Mouse (Mus musculus): ENCODE results near the gene Ensa. TPM values are rescaled to one million over a fixed set of nuclear protein-coding genes. Genes with fewer than 3 reads are reported as not detected.
"Not testable (repeated sequence)": the region's sequence is repeated elsewhere in the genome, so short reads cannot be mapped to it uniquely, and the experiment has no call there.

Gene Ensa
- polyA plus RNA-seq, 1 experiment from 2014 or later = 69.9 TPM

GRCm38 (mm10) chr3:95666124-95666844 is 41.5 kb downstream of the Ensa start:
- ATAC-seq = peak; percentile 60
- Histone ChIP-seq H3K4me1 (ENCODE audit: control insufficient read depth, insufficient read depth, low read length) (peaks cover 54% of the 10 kb centered on the region), H3K9me3 (ENCODE audit: control insufficient read depth, low read length) (no peaks in the 10 kb centered on the region), H3K36me3 (ENCODE audit: control insufficient read depth, insufficient read depth, low read length) (no peaks in the 10 kb centered on the region), H3K4me3 (ENCODE audit: low read length) (no peak overlapping the region), H3K27ac (ENCODE audit: low read length) (peak overlapping the region; percentile 1; the same call in 1 of the 2 replicates), H3K4me2 (ENCODE audit: low read depth, low read length) (no peak overlapping the region), H3K9ac (ENCODE audit: low read depth, low read length) (no peak overlapping the region), H3K27me3 (replicated peaks; ENCODE audit: control insufficient read depth, insufficient read depth, low read length) (no peaks in the 10 kb centered on the region)
- WGBS = 18% methylated on average over 6 of the region's 6 CpGs

- H3K4me3 ChIP-seq (ENCODE audit: low read length) = no peak overlapping the region
- H3K9me3 ChIP-seq (ENCODE audit: control insufficient read depth, low read length) = no peaks in the 10 kb centered on the region
- H3K27me3 ChIP-seq (replicated peaks; ENCODE audit: control insufficient read depth, insufficient read depth, low read length) = no peaks in the 10 kb centered on the region
- 37% methylated on average over 4 of the region's 4 CpGs for WGBS
- peak overlapping the region; percentile 82 for H3K27ac ChIP-seq (ENCODE audit: low read length)
- H3K36me3 ChIP-seq (ENCODE audit: control insufficient read depth, insufficient read depth, low read length) = no peaks in the 10 kb centered on the region
- H3K9ac ChIP-seq (ENCODE audit: low read depth, low read length) = no peak overlapping the region
- ATAC-seq = no peak
- no peak overlapping the region for H3K4me2 ChIP-seq (ENCODE audit: low read depth, low read length)
- H3K4me1 ChIP-seq (ENCODE audit: control insufficient read depth, insufficient read depth, low read length) = peaks cover 51% of the 10 kb centered on the region
Measured at GRCm38 (mm10) chr3:95667521-95667920, 42.7 kb downstream of the Ensa start.

- Histone ChIP-seq H3K27ac (ENCODE audit: low read length) (peak overlapping the region; percentile 82), H3K9ac (ENCODE audit: low read depth, low read length) (peak overlapping the region; percentile 52), H3K36me3 (ENCODE audit: control insufficient read depth, insufficient read depth, low read length) (no peaks in the 10 kb centered on the region), H3K4me1 (ENCODE audit: control insufficient read depth, insufficient read depth, low read length) (peaks cover 52% of the 10 kb centered on the region), H3K4me2 (ENCODE audit: low read depth, low read length) (peak overlapping the region; percentile 13; the same call in 1 of the 2 replicates), H3K27me3 (replicated peaks; ENCODE audit: control insufficient read depth, insufficient read depth, low read length) (no peaks in the 10 kb centered on the region), H3K9me3 (ENCODE audit: control insufficient read depth, low read length) (no peaks in the 10 kb centered on the region), H3K4me3 (ENCODE audit: low read length) (no peak overlapping the region)
- 16% methylated on average over 7 of the region's 7 CpGs for WGBS
- peak; percentile 14 for ATAC-seq
Measured at GRCm38 (mm10) chr3:95668026-95668425, 43.2 kb downstream of the Ensa start.

GRCm38 (mm10) chr3:95668589-95669308 is 44.0 kb downstream of the Ensa start:
- 53% methylated on average over 7 of the region's 7 CpGs for whole genome bisulfite sequencing
- ATAC-seq = no peak
- H3K36me3 ChIP-seq (ENCODE audit: control insufficient read depth, insufficient read depth, low read length) = no peaks in the 10 kb centered on the region
- no peak overlapping the region for H3K4me2 ChIP-seq (ENCODE audit: low read depth, low read length)
- no peak overlapping the region for H3K4me3 ChIP-seq (ENCODE audit: low read length)
- H3K4me1 ChIP-seq (ENCODE audit: control insufficient read depth, insufficient read depth, low read length) = peaks cover 53% of the 10 kb centered on the region
- H3K9ac ChIP-seq (ENCODE audit: low read depth, low read length) = no peak overlapping the region
- no peaks in the 10 kb centered on the region for H3K9me3 ChIP-seq (ENCODE audit: control insufficient read depth, low read length)
- peak overlapping the region; percentile 82 for H3K27ac ChIP-seq (ENCODE audit: low read length)
- no peaks in the 10 kb centered on the region for H3K27me3 ChIP-seq (replicated peaks; ENCODE audit: control insufficient read depth, insufficient read depth, low read length)

GRCm38 (mm10) chr3:95669309-95669665 is 44.5 kb downstream of the Ensa start:
- H3K4me1 ChIP-seq (ENCODE audit: control insufficient read depth, insufficient read depth, low read length) = peaks cover 53% of the 10 kb centered on the region
- no peaks in the 10 kb centered on the region for H3K36me3 ChIP-seq (ENCODE audit: control insufficient read depth, insufficient read depth, low read length)
- peak overlapping the region; percentile 47; the same call in 1 of the 2 replicates for H3K27ac ChIP-seq (ENCODE audit: low read length)
- WGBS = 87% methylated on average over 3 of the region's 3 CpGs
- H3K27me3 ChIP-seq (replicated peaks; ENCODE audit: control insufficient read depth, insufficient read depth, low read length) = no peaks in the 10 kb centered on the region
- no peak overlapping the region for H3K9ac ChIP-seq (ENCODE audit: low read depth, low read length)
- H3K4me2 ChIP-seq (ENCODE audit: low read depth, low read length) = no peak overlapping the region
- no peak overlapping the region for H3K4me3 ChIP-seq (ENCODE audit: low read length)
- no peaks in the 10 kb centered on the region for H3K9me3 ChIP-seq (ENCODE audit: control insufficient read depth, low read length)
- ATAC-seq = no peak

GRCm38 (mm10) chr3:95670419-95670818 is 45.6 kb downstream of the Ensa start:
- not testable (repeated sequence) for H3K9me3 ChIP-seq (ENCODE audit: control insufficient read depth, low read length); H3K4me2 ChIP-seq (ENCODE audit: low read depth, low read length); H3K4me3 ChIP-seq (ENCODE audit: low read length); ATAC-seq; H3K27ac ChIP-seq (ENCODE audit: low read length); H3K36me3 ChIP-seq (ENCODE audit: control insufficient read depth, insufficient read depth, low read length); H3K9ac ChIP-seq (ENCODE audit: low read depth, low read length); H3K27me3 ChIP-seq (replicated peaks; ENCODE audit: control insufficient read depth, insufficient read depth, low read length)
- 94% methylated on average over 3 of the region's 3 CpGs for WGBS
- peaks cover 61% of the 10 kb centered on the region for H3K4me1 ChIP-seq (ENCODE audit: control insufficient read depth, insufficient read depth, low read length)

GRCm38 (mm10) chr3:95671201-95671600 is 46.4 kb downstream of the Ensa start:
- H3K9me3 ChIP-seq (ENCODE audit: control insufficient read depth, low read length) = no peaks in the 10 kb centered on the region
- peaks cover 63% of the 10 kb centered on the region for H3K4me1 ChIP-seq (ENCODE audit: control insufficient read depth, insufficient read depth, low read length)
- H3K36me3 ChIP-seq (ENCODE audit: control insufficient read depth, insufficient read depth, low read length) = no peaks in the 10 kb centered on the region
- 0 out of 2 replicates have a peak overlapping the region, but pooled peaks have one; percentile 5 for H3K27ac ChIP-seq (ENCODE audit: low read length)
- WGBS = 71% methylated on average over 5 of the region's 5 CpGs
- H3K4me2 ChIP-seq (ENCODE audit: low read depth, low read length) = no peak overlapping the region
- H3K4me3 ChIP-seq (ENCODE audit: low read length) = no peak overlapping the region
- no peak for ATAC-seq
- no peak overlapping the region for H3K9ac ChIP-seq (ENCODE audit: low read depth, low read length)
- H3K27me3 ChIP-seq (replicated peaks; ENCODE audit: control insufficient read depth, insufficient read depth, low read length) = no peaks in the 10 kb centered on the region

- ATAC-seq = no peak
- no peak overlapping the region for H3K4me3 ChIP-seq (ENCODE audit: low read length)
- H3K27ac ChIP-seq (ENCODE audit: low read length) = peak overlapping the region; percentile 99
- H3K9ac ChIP-seq (ENCODE audit: low read depth, low read length) = 0 out of 2 replicates have a peak overlapping the region, but pooled peaks have one; percentile 64
- H3K36me3 ChIP-seq (ENCODE audit: control insufficient read depth, insufficient read depth, low read length) = no peaks in the 10 kb centered on the region
- WGBS = 33% methylated on average over 3 of the region's 3 CpGs
- H3K27me3 ChIP-seq (replicated peaks; ENCODE audit: control insufficient read depth, insufficient read depth, low read length) = no peaks in the 10 kb centered on the region
- H3K4me1 ChIP-seq (ENCODE audit: control insufficient read depth, insufficient read depth, low read length) = peaks cover 57% of the 10 kb centered on the region
- no peak overlapping the region for H3K4me2 ChIP-seq (ENCODE audit: low read depth, low read length)
- H3K9me3 ChIP-seq (ENCODE audit: control insufficient read depth, low read length) = no peaks in the 10 kb centered on the region
Measured at GRCm38 (mm10) chr3:95672461-95672860, 47.7 kb downstream of the Ensa start.

- peaks cover 51% of the 10 kb centered on the region for H3K4me1 ChIP-seq (ENCODE audit: control insufficient read depth, insufficient read depth, low read length)
- no peak for ATAC-seq
Measured at GRCm38 (mm10) chr3:95672861-95673706, 48.3 kb downstream of the Ensa start.

More at GRCm38 (mm10) chr3:95672861-95673706, 48.3 kb downstream of the Ensa start:
- Histone ChIP-seq H3K27ac (ENCODE audit: low read length) (peak overlapping the region; percentile 99), H3K9ac (ENCODE audit: low read depth, low read length) (peak overlapping the region; percentile 64), H3K27me3 (replicated peaks; ENCODE audit: control insufficient read depth, insufficient read depth, low read length) (no peaks in the 10 kb centered on the region), H3K9me3 (ENCODE audit: control insufficient read depth, low read length) (no peaks in the 10 kb centered on the region), H3K4me2 (ENCODE audit: low read depth, low read length) (peak overlapping the region; percentile 52), H3K36me3 (ENCODE audit: control insufficient read depth, insufficient read depth, low read length) (no peaks in the 10 kb centered on the region), H3K4me3 (ENCODE audit: low read length) (no peak overlapping the region)
- 40% methylated on average over 10 of the region's 10 CpGs for WGBS

Measured in intestine, embryonic 16.5 days (tissue).